Mouse (Mus musculus): Measurements from ENCODE around the gene Asic4. TPM values are rescaled to one million over a fixed set of nuclear protein-coding genes. Genes with fewer than 3 reads are reported as not detected.

Asic4 gene
- polyA plus RNA-seq, 1 experiment from 2014 or later = 4.9 TPM

- Histone ChIP-seq H3K9ac (0 out of 2 replicates have a peak overlapping the region, but pooled peaks have one; percentile 26), H3K27me3 (ENCODE audit: control insufficient read depth, insufficient read depth, low read length) (peaks cover 17% of the 10 kb centered on the region; the same call in 1 of the 2 replicates), H3K4me1 (replicated peaks; ENCODE audit: control insufficient read depth, insufficient read depth, low read length) (peaks cover 82% of the 10 kb centered on the region), H3K36me3 (replicated peaks; ENCODE audit: control insufficient read depth, insufficient read depth) (no peaks in the 10 kb centered on the region), H3K4me3 (replicated peaks; ENCODE audit: low read length) (no peak overlapping the region), H3K4me2 (replicated peaks) (peak overlapping the region; percentile 69), H3K27ac (peak overlapping the region; percentile 76), H3K9me3 (ENCODE audit: control insufficient read depth, low read length) (no peaks in the 10 kb centered on the region)
- DNase-seq (ENCODE audit: low spot score) (no peak), ATAC-seq (ENCODE audit: low FRiP score) (no peak)
- WGBS = 6% methylated on average over 10 of the region's 10 CpGs
These were observed 2.8 kb upstream of the Asic4 start for GRCm38 (mm10) chr1:75447265-75448051.

- no peak for ATAC-seq (ENCODE audit: low FRiP score)
- H3K9ac ChIP-seq = peak overlapping the region; percentile 26; the same call in 1 of the 2 replicates
- peaks cover 17% of the 10 kb centered on the region; the same call in 1 of the 2 replicates for H3K27me3 ChIP-seq (ENCODE audit: control insufficient read depth, insufficient read depth, low read length)
- no peak for DNase-seq (ENCODE audit: low spot score)
- peak overlapping the region; percentile 76 for H3K27ac ChIP-seq
- peak overlapping the region; percentile 69 for H3K4me2 ChIP-seq (replicated peaks)
- peaks cover 80% of the 10 kb centered on the region for H3K4me1 ChIP-seq (replicated peaks; ENCODE audit: control insufficient read depth, insufficient read depth, low read length)
- H3K36me3 ChIP-seq (replicated peaks; ENCODE audit: control insufficient read depth, insufficient read depth) = no peaks in the 10 kb centered on the region
- no peak overlapping the region for H3K4me3 ChIP-seq (replicated peaks; ENCODE audit: low read length)
- WGBS = under 1% methylated on average over 7 of the region's 7 CpGs
- no peaks in the 10 kb centered on the region for H3K9me3 ChIP-seq (ENCODE audit: control insufficient read depth, low read length)
These were observed 2.2 kb upstream of the Asic4 start for GRCm38 (mm10) chr1:75448052-75448431.

GRCm38 (mm10) chr1:75448937-75449336 is 1.3 kb upstream of the Asic4 start:
- DNase-seq (ENCODE audit: low spot score) (no peak), ATAC-seq (ENCODE audit: low FRiP score) (no peak)
- H3K27ac ChIP-seq = peak overlapping the region; percentile 69
- H3K4me3 ChIP-seq (replicated peaks; ENCODE audit: low read length) = 0 out of 2 replicates have a peak overlapping the region, but pooled peaks have one; percentile 1
- H3K9me3 ChIP-seq (ENCODE audit: control insufficient read depth, low read length) = no peaks in the 10 kb centered on the region
- H3K36me3 ChIP-seq (replicated peaks; ENCODE audit: control insufficient read depth, insufficient read depth) = no peaks in the 10 kb centered on the region
- H3K4me2 ChIP-seq (replicated peaks) = peak overlapping the region; percentile 69
- H3K4me1 ChIP-seq (replicated peaks; ENCODE audit: control insufficient read depth, insufficient read depth, low read length) = peaks cover 71% of the 10 kb centered on the region
- under 1% methylated on average over 13 of the region's 14 CpGs for WGBS
- no peak overlapping the region for H3K9ac ChIP-seq
- H3K27me3 ChIP-seq (ENCODE audit: control insufficient read depth, insufficient read depth, low read length) = peaks cover 17% of the 10 kb centered on the region; the same call in 1 of the 2 replicates

GRCm38 (mm10) chr1:75449377-75450135 is 680 bp upstream of the Asic4 start:
- ATAC-seq (ENCODE audit: low FRiP score) (no peak), DNase-seq (ENCODE audit: low spot score) (no peak)
- Histone ChIP-seq H3K36me3 (replicated peaks; ENCODE audit: control insufficient read depth, insufficient read depth) (no peaks in the 10 kb centered on the region), H3K4me3 (replicated peaks; ENCODE audit: low read length) (peak overlapping the region; percentile 34), H3K27ac (peak overlapping the region; percentile 62; the same call in 1 of the 2 replicates), H3K4me2 (replicated peaks) (peak overlapping the region; percentile 69), H3K27me3 (ENCODE audit: control insufficient read depth, insufficient read depth, low read length) (peaks cover 17% of the 10 kb centered on the region; the same call in 1 of the 2 replicates), H3K9me3 (ENCODE audit: control insufficient read depth, low read length) (no peaks in the 10 kb centered on the region), H3K9ac (peak overlapping the region; percentile 64; the same call in 1 of the 2 replicates), H3K4me1 (replicated peaks; ENCODE audit: control insufficient read depth, insufficient read depth, low read length) (peaks cover 68% of the 10 kb centered on the region)
- WGBS = 2% methylated on average over 8 of the region's 8 CpGs

- Histone ChIP-seq H3K9me3 (ENCODE audit: control insufficient read depth, low read length) (no peaks in the 10 kb centered on the region), H3K4me2 (replicated peaks) (peak overlapping the region; percentile 69), H3K4me3 (replicated peaks; ENCODE audit: low read length) (peak overlapping the region; percentile 34), H3K27me3 (ENCODE audit: control insufficient read depth, insufficient read depth, low read length) (peaks cover 20% of the 10 kb centered on the region), H3K9ac (peak overlapping the region; percentile 26), H3K4me1 (replicated peaks; ENCODE audit: control insufficient read depth, insufficient read depth, low read length) (peaks cover 61% of the 10 kb centered on the region), H3K27ac (no peak overlapping the region), H3K36me3 (replicated peaks; ENCODE audit: control insufficient read depth, insufficient read depth) (no peaks in the 10 kb centered on the region)
- ATAC-seq (ENCODE audit: low FRiP score) = no peak
- DNase-seq (ENCODE audit: low spot score) = no peak
- WGBS = 55% methylated on average over 5 of the region's 5 CpGs
These were observed 1.7 kb downstream of the Asic4 start for GRCm38 (mm10) chr1:75451900-75452299.

- Histone ChIP-seq H3K4me1 (replicated peaks; ENCODE audit: control insufficient read depth, insufficient read depth, low read length) (peaks cover 53% of the 10 kb centered on the region), H3K36me3 (replicated peaks; ENCODE audit: control insufficient read depth, insufficient read depth) (no peaks in the 10 kb centered on the region), H3K27me3 (ENCODE audit: control insufficient read depth, insufficient read depth, low read length) (peaks cover 19% of the 10 kb centered on the region), H3K9me3 (ENCODE audit: control insufficient read depth, low read length) (no peaks in the 10 kb centered on the region), H3K27ac (no peak overlapping the region), H3K4me3 (replicated peaks; ENCODE audit: low read length) (no peak overlapping the region), H3K4me2 (replicated peaks) (peak overlapping the region; percentile 25), H3K9ac (no peak overlapping the region; the same call in 1 of the 2 replicates)
- DNase-seq (ENCODE audit: low spot score) (no peak), ATAC-seq (ENCODE audit: low FRiP score) (no peak)
- WGBS = 69% methylated on average over 3 of the region's 3 CpGs
These were observed 5.2 kb downstream of the Asic4 start for GRCm38 (mm10) chr1:75455433-75455832.

- Histone ChIP-seq H3K4me1 (replicated peaks; ENCODE audit: control insufficient read depth, insufficient read depth, low read length) (peaks cover 48% of the 10 kb centered on the region), H3K4me3 (replicated peaks; ENCODE audit: low read length) (no peak overlapping the region), H3K4me2 (replicated peaks) (peak overlapping the region; percentile 25), H3K27ac (no peak overlapping the region), H3K27me3 (ENCODE audit: control insufficient read depth, insufficient read depth, low read length) (peaks cover 15% of the 10 kb centered on the region), H3K9ac (peak overlapping the region; percentile 26; the same call in 1 of the 2 replicates), H3K9me3 (ENCODE audit: control insufficient read depth, low read length) (no peaks in the 10 kb centered on the region), H3K36me3 (replicated peaks; ENCODE audit: control insufficient read depth, insufficient read depth) (no peaks in the 10 kb centered on the region)
- WGBS = 15% methylated on average over 5 of the region's 5 CpGs
- ATAC-seq (ENCODE audit: low FRiP score) = peak; percentile 39
- no peak for DNase-seq (ENCODE audit: low spot score)
These were observed 5.7 kb downstream of the Asic4 start for GRCm38 (mm10) chr1:75455948-75456347.

- 8% methylated on average over 14 of the region's 14 CpGs for WGBS
- Histone ChIP-seq H3K9ac (no peak overlapping the region), H3K4me2 (replicated peaks) (peak overlapping the region; percentile 7; the same call in 1 of the 2 replicates), H3K27me3 (ENCODE audit: control insufficient read depth, insufficient read depth, low read length) (peaks cover 11% of the 10 kb centered on the region), H3K9me3 (ENCODE audit: control insufficient read depth, low read length) (no peaks in the 10 kb centered on the region), H3K27ac (0 out of 2 replicates have a peak overlapping the region, but pooled peaks have one; percentile 28), H3K4me1 (replicated peaks; ENCODE audit: control insufficient read depth, insufficient read depth, low read length) (peaks cover 44% of the 10 kb centered on the region), H3K4me3 (replicated peaks; ENCODE audit: low read length) (no peak overlapping the region), H3K36me3 (replicated peaks; ENCODE audit: control insufficient read depth, insufficient read depth) (no peaks in the 10 kb centered on the region)
- no peak for ATAC-seq (ENCODE audit: low FRiP score)
- DNase-seq (ENCODE audit: low spot score) = no peak
These were observed 6.7 kb downstream of the Asic4 start for GRCm38 (mm10) chr1:75456746-75457564.

Data from hindbrain, embryonic 14.5 days (tissue).